Mouse (Mus musculus) spleen, postnatal 10 days (tissue): Measurements from ENCODE around the gene Defb20.
A peak's percentile ranks its signal among the peaks of the same experiment; 100 is the strongest.

Experiments used
- DNase-seq, 2 experiments: peaks; one replicate each; pipeline ENCODE4 v3.0.0; 2021 to 2022; ENCODE audit warnings: low spot score in 2 of 2

The Defb20 gene

DNA sequence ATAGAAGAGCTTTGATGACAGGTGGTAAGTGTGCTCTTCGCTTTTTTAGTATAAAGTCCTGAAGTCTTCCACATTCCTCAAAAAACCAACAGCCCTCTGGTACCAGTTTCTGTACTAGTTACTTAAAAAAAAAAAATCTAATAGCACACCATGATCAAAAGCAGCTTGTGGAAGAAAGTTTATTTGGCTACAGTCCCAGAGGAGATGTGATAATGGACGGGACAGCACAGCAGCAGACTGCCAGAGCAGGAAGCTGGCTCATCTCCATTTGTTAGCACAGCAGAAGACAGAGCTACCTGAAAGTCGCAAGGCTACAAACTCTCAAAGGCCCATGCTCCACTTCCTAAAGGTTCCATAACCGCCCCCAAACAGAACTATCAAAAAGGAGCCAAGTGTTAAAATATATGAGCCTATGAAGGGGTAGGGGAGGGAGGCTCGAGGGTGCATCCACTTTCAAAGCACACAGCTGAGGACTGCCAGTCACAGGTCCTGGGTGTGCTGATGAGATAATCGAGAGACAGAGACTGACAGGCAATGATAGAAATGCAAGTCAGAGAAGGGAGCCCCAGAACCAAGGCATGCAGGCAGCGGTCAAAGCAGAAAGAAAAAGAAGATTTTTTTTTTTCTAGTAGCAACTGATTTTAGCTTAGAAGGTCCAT is 23.5 kb downstream of the Defb20 start:
- peak; percentile 6 to 20 for DNase-seq

DNA sequence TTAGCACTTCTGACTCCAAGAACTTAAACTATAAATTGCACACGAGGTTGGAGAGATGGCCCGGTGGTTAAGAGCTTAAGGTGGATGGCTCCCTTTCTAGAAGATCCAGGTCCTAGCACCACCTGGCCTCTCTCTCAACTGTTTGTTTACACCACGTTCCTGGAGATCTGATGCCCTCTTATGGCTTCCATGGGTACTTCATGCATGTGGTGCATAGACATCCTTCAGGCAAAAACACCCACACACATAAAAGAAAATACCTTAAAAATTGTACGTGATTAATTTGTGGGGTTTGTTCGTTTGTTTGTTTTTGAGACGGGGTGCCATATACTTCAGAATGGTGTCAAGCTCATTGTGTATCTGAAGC is 24.0 kb downstream of the Defb20 start:
- DNase-seq, result peak in 1 of 2 experiments; percentile 19

DNA sequence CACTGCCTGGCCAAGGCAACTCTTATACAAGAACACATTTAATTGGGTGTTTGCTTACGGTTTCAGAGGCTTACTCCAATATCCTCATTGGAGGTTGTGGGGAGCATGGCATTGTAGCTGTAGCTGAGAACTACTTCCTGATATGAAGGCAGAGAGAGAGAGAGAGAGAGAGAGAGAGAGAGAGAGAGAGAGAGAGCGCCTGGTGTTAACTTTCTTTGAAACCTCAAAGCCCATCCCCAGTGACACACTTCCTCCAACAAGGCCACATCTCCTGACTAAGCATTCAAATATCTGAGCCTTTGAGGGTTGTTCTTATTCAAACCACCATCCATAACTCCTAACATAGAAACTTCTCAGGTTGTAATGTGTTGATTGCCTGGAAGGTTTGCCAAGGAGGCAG is 27.1 kb downstream of the Defb20 start:
- DNase-seq, result no peak

DNA sequence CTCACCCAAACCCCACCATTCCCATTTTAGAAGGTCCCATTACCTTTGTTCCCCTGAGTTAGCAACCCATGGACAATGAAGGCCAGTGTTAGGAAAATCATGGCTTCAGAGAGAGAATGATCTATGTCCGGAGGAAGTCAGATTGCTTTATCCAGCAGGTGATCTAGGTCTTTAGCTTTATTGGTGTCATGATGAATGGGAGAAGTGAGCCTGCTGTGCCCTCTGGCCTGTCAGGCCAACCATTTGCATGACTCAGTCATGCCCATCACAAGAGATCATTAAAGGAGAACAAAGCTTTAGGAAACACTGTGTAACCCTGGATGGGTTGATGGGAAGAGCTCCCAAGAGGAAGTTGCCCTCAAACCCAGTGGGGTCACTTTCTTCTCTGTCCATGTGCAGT is 34.7 kb downstream of the Defb20 start, which contains the start of gene Defb26:
Defb26 (minus strand) TSS at position 101 of the 400 bp plus-strand sequence.
- no peak for DNase-seq

DNA sequence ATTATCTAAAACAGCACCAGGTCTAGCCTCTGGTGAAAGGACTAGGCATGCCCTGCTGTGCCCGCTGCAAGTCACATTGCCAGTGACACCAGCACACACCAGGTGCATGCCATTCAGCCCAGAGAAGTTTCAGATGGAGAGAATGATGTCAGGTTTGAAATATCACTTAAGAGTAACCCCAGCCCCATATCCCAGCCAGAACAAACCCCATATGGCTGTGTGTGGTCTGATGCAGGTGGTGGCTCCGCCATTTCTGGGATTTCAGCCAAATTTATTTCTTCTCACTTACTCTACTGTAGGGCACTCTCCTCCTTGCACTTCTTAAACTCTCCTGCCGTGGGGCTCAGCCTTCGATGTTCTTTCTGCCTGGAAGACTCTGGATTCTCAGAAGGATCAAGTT is 39.2 kb downstream of the Defb20 start:
- no peak for DNase-seq

DNA sequence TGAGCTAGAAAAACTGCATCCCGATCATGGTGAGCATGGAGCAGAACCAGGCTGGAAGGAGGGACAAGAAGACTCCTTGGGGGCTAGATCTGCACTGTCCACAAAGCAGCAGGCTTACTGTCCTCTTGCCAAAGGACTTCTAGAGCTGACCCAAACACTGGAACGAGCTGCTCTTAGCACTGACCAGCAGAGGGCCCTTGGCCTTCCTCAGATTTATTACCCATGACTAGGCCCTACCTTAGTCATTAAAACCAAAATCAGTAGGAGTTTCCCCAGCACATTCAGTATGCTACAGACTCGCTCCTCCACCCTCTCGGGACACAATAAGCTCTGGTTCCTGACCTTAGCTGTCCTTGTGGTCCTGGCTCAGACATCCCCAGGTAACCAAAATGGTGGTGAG is 41.1 kb downstream of the Defb20 start, which contains the start of gene Defb28:
Defb28 (plus strand) TSS at position 275 of the 400 bp plus-strand sequence.
- DNase-seq, result no peak
